Mouse (Mus musculus): ENCODE data around the gene Lefty2. TPM values are rescaled to one million over a fixed set of nuclear protein-coding genes. Genes with fewer than 3 reads are reported as not detected.

Lefty2 gene
- polyA plus RNA-seq, 1 experiment from 2014 or later, result not detected

- WGBS (ENCODE audit: insufficient replicate concordance), result 45% methylated on average over 8 of the region's 8 CpGs
- TF ChIP-seq CTCF (IDR thresholded peaks at IDR 0.05; ENCODE audit: low read depth) (peak; percentile 87), EP300 (IDR thresholded peaks at IDR 0.05; ENCODE audit: low read depth) (no peak)
- ATAC-seq (peak; percentile 60; the same call in 1 of the 2 replicates), DNase-seq (peak; percentile 73)
- Histone ChIP-seq H3K36me3 (replicated peaks; ENCODE audit: insufficient read depth, low read length) (no peaks in the 10 kb centered on the region), H3K4me3 (ENCODE audit: low read depth, low read length) (no peak overlapping the region), H3K27me3 (ENCODE audit: insufficient read depth, low read length) (no peaks in the 10 kb centered on the region), H3K4me1 (ENCODE audit: insufficient read depth) (no peaks in the 10 kb centered on the region), H3K4me2 (ENCODE audit: low read depth, low read length) (no peak overlapping the region), H3K27ac (ENCODE audit: low read depth) (no peak overlapping the region), H3K9ac (replicated peaks) (no peak overlapping the region), H3K9me3 (ENCODE audit: low read length) (no peaks in the 10 kb centered on the region)
Observed at GRCm38 (mm10) chr1:180919686-180920085, 26.8 kb downstream of the Lefty2 start.

- no peak overlapping the region for H3K4me2 ChIP-seq (ENCODE audit: low read depth, low read length)
- H3K27me3 ChIP-seq (ENCODE audit: insufficient read depth, low read length), result no peaks in the 10 kb centered on the region
- ATAC-seq (peak; percentile 59), DNase-seq (peak; percentile 49)
- TF ChIP-seq CTCF (IDR thresholded peaks at IDR 0.05; ENCODE audit: low read depth) (no peak), EP300 (IDR thresholded peaks at IDR 0.05; ENCODE audit: low read depth) (no peak)
- H3K36me3 ChIP-seq (replicated peaks; ENCODE audit: insufficient read depth, low read length), result no peaks in the 10 kb centered on the region
- no peaks in the 10 kb centered on the region for H3K9me3 ChIP-seq (ENCODE audit: low read length)
- no peak overlapping the region for H3K27ac ChIP-seq (ENCODE audit: low read depth)
- no peaks in the 10 kb centered on the region; the same call in 1 of the 2 replicates for H3K4me1 ChIP-seq (ENCODE audit: insufficient read depth)
- H3K4me3 ChIP-seq (ENCODE audit: low read depth, low read length), result no peak overlapping the region
- WGBS (ENCODE audit: insufficient replicate concordance), result 43% methylated on average over 6 of the region's 6 CpGs
- no peak overlapping the region for H3K9ac ChIP-seq (replicated peaks)
Observed at GRCm38 (mm10) chr1:180922273-180923048, 29.6 kb downstream of the Lefty2 start.

- no peaks in the 10 kb centered on the region for H3K27me3 ChIP-seq (ENCODE audit: insufficient read depth, low read length)
- no peak overlapping the region for H3K9ac ChIP-seq (replicated peaks)
- no peak overlapping the region for H3K27ac ChIP-seq (ENCODE audit: low read depth)
- no peaks in the 10 kb centered on the region; the same call in 1 of the 2 replicates for H3K4me1 ChIP-seq (ENCODE audit: insufficient read depth)
- 63% methylated on average over 2 of the region's 2 CpGs for WGBS (ENCODE audit: insufficient replicate concordance)
- TF ChIP-seq EP300 (IDR thresholded peaks at IDR 0.05; ENCODE audit: low read depth), result no peak
- TF ChIP-seq CTCF (IDR thresholded peaks at IDR 0.05; ENCODE audit: low read depth), result no peak
- H3K9me3 ChIP-seq (ENCODE audit: low read length), result no peaks in the 10 kb centered on the region
- no peak overlapping the region for H3K4me3 ChIP-seq (ENCODE audit: low read depth, low read length)
- ATAC-seq (no peak), DNase-seq (no peak)
- H3K36me3 ChIP-seq (replicated peaks; ENCODE audit: insufficient read depth, low read length), result no peaks in the 10 kb centered on the region
- no peak overlapping the region for H3K4me2 ChIP-seq (ENCODE audit: low read depth, low read length)
Observed at GRCm38 (mm10) chr1:180924737-180925136, 31.8 kb downstream of the Lefty2 start.

DNA sequence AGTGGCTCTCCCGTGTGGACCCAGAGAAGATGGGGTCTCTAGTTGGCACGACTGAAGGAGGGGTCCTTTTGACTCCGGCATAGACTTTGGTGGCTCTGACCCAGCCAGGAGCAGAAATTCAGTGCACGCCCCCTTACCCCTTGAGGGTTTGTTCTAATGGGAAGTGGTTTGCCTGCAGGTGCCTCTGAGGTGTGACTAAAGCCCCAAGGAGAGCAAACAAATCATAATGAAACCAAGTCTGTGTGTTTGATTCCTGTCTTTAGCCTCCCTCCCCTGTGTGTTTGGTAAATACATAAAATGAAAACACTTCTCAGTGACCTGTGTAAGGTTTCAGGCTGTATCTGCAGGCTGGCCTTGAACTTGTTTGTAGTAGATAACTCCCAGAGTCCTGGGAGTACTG, 33.4 kb downstream of the Lefty2 start:
- no peaks in the 10 kb centered on the region for H3K27me3 ChIP-seq (ENCODE audit: insufficient read depth, low read length)
- H3K36me3 ChIP-seq (replicated peaks; ENCODE audit: insufficient read depth, low read length), result no peaks in the 10 kb centered on the region
- no peaks in the 10 kb centered on the region; the same call in 1 of the 2 replicates for H3K4me1 ChIP-seq (ENCODE audit: insufficient read depth)
- no peak overlapping the region for H3K4me3 ChIP-seq (ENCODE audit: low read depth, low read length)
- no peak for ATAC-seq
- no peak overlapping the region for H3K9ac ChIP-seq (replicated peaks)
- TF ChIP-seq EP300 (IDR thresholded peaks at IDR 0.05; ENCODE audit: low read depth) (no peak), CTCF (IDR thresholded peaks at IDR 0.05; ENCODE audit: low read depth) (no peak)
- no peaks in the 10 kb centered on the region for H3K9me3 ChIP-seq (ENCODE audit: low read length)
- 48% methylated on average over 4 of the region's 4 CpGs for WGBS (ENCODE audit: insufficient replicate concordance)
- H3K4me2 ChIP-seq (ENCODE audit: low read depth, low read length), result no peak overlapping the region
- DNase-seq, result no peak
- H3K27ac ChIP-seq (ENCODE audit: low read depth), result no peak overlapping the region

DNA sequence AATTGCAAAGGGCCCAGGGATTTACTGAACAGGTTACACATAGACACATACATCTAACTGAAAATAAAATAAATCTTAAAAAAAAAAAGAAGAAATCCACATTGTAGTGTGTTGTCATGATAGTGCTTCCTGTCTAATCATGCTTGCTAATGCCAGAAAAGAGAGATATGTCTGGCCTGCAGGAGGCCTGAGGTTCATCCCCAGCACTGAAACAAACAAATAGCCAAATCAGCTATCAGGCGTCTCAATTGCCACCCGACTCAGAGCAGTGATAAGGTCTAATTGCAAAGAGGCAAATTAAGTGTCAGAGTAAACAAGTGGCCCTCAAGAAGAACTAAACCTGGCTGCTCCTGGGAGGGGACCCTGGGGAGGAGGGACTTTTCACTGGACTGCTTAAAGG, 36.7 kb downstream of the Lefty2 start:
- no peaks in the 10 kb centered on the region for H3K36me3 ChIP-seq (replicated peaks; ENCODE audit: insufficient read depth, low read length)
- no peak for TF ChIP-seq CTCF (IDR thresholded peaks at IDR 0.05; ENCODE audit: low read depth)
- TF ChIP-seq EP300 (IDR thresholded peaks at IDR 0.05; ENCODE audit: low read depth), result no peak
- no peaks in the 10 kb centered on the region for H3K9me3 ChIP-seq (ENCODE audit: low read length)
- peaks cover 3% of the 10 kb centered on the region for H3K4me1 ChIP-seq (ENCODE audit: insufficient read depth)
- H3K4me2 ChIP-seq (ENCODE audit: low read depth, low read length), result no peak overlapping the region
- 44% methylated on average over 2 of the region's 2 CpGs for WGBS (ENCODE audit: insufficient replicate concordance)
- no peak overlapping the region for H3K9ac ChIP-seq (replicated peaks)
- no peak overlapping the region for H3K4me3 ChIP-seq (ENCODE audit: low read depth, low read length)
- peaks cover 7% of the 10 kb centered on the region; the same call in 1 of the 2 replicates for H3K27me3 ChIP-seq (ENCODE audit: insufficient read depth, low read length)
- ATAC-seq, result no peak
- H3K27ac ChIP-seq (ENCODE audit: low read depth), result no peak overlapping the region
- no peak for DNase-seq

DNA sequence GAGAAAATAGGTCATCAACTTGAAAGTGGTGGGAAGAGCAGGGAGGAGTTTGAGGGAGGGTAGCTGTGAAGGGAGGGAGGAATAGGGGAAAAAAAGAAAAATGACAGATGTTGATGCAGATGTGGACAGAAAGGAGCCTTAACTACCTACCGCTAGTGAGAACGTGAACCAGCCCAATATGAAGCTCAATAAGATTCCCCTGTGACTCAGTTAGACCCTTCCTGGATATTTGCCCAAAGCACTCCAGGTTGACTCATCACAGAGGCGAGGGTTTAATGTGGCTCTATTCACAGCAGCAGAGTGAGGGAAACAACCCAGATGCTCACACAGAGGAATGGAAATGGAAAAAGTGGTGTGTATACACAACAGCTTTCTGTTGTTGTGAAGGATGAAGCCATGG, 38.2 kb downstream of the Lefty2 start:
- Histone ChIP-seq H3K9ac (replicated peaks) (no peak overlapping the region), H3K4me3 (ENCODE audit: low read depth, low read length) (no peak overlapping the region), H3K27me3 (ENCODE audit: insufficient read depth, low read length) (peaks cover 18% of the 10 kb centered on the region), H3K9me3 (ENCODE audit: low read length) (no peaks in the 10 kb centered on the region), H3K4me1 (ENCODE audit: insufficient read depth) (peaks cover 3% of the 10 kb centered on the region), H3K27ac (ENCODE audit: low read depth) (no peak overlapping the region), H3K36me3 (replicated peaks; ENCODE audit: insufficient read depth, low read length) (no peaks in the 10 kb centered on the region), H3K4me2 (ENCODE audit: low read depth, low read length) (no peak overlapping the region)
- DNase-seq, result no peak
- ATAC-seq, result no peak
- 85% methylated on average over 3 of the region's 3 CpGs for WGBS (ENCODE audit: insufficient replicate concordance)
- TF ChIP-seq EP300 (IDR thresholded peaks at IDR 0.05; ENCODE audit: low read depth), result no peak
- TF ChIP-seq CTCF (IDR thresholded peaks at IDR 0.05; ENCODE audit: low read depth), result no peak
